Mouse (Mus musculus): ENCODE data around the gene Selenoi. TPM values are rescaled to one million over a fixed set of nuclear protein-coding genes. Genes with fewer than 3 reads are reported as not detected.

Selenoi gene
- 30.0 TPM for total RNA-seq (2023)

DNA sequence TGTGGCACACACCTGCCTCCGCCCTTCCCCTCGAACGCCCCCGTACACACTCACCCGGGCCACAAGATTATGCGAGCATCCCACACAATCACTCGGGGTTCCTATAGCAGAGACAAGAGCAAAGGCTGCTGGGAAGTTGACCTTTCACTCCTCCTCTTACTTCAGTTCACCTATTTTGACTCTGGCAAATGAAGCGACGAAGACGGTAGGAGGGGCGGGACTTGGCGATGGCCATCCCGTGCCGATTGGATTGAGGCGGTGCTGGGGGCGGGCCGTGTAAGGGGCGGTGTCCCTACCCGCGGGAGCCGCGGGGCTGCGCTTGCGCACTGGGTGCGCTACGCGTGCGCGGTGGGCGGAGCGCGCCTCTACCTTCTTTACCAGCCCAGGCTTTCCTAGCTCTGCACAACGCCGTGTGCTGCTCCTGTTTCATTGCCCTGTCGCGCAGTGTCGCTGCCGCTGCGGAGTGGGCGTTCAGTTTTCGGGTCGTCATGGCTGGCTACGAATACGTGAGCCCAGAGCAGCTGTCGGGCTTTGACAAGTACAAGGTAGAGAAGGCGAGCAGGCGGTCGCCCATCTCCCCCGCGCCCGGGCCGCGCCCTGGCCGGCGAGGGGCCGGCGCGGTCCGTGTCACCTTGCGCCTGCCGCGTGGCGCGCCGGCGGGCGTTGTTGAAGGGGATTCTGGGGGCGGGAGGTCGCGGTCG lies at the start of gene Selenoi:
Gene Selenoi, plus strand, starts transcription at position 311 of the 701 bp plus-strand sequence.

DNA sequence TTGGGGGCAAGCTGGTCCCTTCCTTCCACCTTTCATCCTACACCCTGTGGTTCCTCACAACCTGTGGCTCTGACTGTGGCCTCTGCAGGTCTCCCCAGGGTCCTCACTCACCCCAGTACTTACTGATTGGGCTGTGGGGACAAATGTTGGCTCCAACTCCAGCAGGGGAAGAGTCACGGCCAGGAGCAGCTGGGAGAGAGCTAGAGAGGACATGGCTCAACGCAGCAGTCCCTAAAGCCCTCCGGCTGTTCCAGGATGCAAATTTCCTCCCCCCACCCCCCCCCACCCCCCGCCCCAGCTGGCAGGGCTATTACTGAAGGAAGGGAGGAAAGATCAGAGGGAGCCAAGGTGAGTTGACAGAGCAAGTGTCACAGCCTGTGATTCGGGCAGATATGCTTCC lies 26.9 kb upstream of the Selenoi start, which contains the start of gene Adgrf3:
Gene Adgrf3, minus strand, starts transcription at position 230 of the 400 bp plus-strand sequence.

DNA sequence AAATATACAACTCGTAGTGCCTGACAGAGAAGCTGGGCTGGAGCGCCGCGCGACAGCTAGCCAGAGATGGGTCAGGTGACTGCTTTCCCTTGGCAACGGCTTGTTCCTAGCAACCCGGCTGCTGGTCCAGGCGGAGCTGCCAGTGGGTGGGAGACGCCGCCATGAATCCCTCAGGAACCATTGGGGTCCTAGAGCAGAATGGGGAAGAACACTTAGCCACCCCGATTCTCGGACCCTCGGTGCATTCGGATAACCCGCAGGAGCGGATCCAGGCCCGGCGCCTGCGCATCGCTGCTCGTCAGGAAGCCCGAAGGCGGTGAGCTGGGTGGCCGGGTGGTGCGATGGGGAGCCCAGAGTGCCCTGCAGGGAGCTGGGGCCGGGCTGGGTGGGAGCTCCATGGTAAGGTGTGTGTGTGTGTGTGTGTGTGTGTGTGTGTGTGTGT lies 48.9 kb downstream of the Selenoi start, which contains the start of gene Drc1:
Gene Drc1, plus strand, starts transcription at position 98 of the 442 bp plus-strand sequence.

Other genes with a start within 250 kb of the Selenoi start
- gene Il6, start 219.5 kb upstream of the Selenoi start, total RNA-seq (2023) = not detected
- 10.1 TPM for gene Tyms, start 159.0 kb upstream of the Selenoi start, total RNA-seq (2023)
- not detected for gene Garem2, start 127.4 kb upstream of the Selenoi start, total RNA-seq (2023)
- not detected for gene 3110082J24Rik, start 126.5 kb upstream of the Selenoi start, total RNA-seq (2023)
- gene Hadha, start 77.4 kb upstream of the Selenoi start, total RNA-seq (2023) = 93.5 TPM
- 130 TPM for gene Hadhb, start 77.3 kb upstream of the Selenoi start, total RNA-seq (2023)
- not detected for gene Adgrf3, start 26.9 kb upstream of the Selenoi start, total RNA-seq (2023)
- gene Drc1, start 48.8 kb downstream of the Selenoi start, total RNA-seq (2023) = 44.5 TPM
- not detected for gene Otof, start 229.4 kb downstream of the Selenoi start, total RNA-seq (2023)
- not detected for gene 1700001C02Rik, start 233.5 kb downstream of the Selenoi start, total RNA-seq (2023)

All from CD4-positive naive resting alpha-beta T cell, adult 57 days (primary cell).